Mouse (Mus musculus): ENCODE results near the gene Rnd1. TPM values are rescaled to one million over a fixed set of nuclear protein-coding genes. Genes with fewer than 3 reads are reported as not detected.

The Rnd1 gene
- total RNA-seq, 2 experiments from 2014 or later, result 1.6 to 2.9 TPM

- ATAC-seq (ENCODE audit: poor library complexity, severe bottlenecking), result no peak
These were observed 32.9 kb downstream of the Rnd1 start for GRCm38 (mm10) chr15:98644406-98644805.

GRCm38 (mm10) chr15:98640157-98640556 is 37.1 kb downstream of the Rnd1 start:
- ATAC-seq (ENCODE audit: poor library complexity, severe bottlenecking), result no peak

- no peak for ATAC-seq (ENCODE audit: poor library complexity, severe bottlenecking)
These were observed 40.1 kb downstream of the Rnd1 start for GRCm38 (mm10) chr15:98637155-98637554.

- no peak for ATAC-seq (ENCODE audit: poor library complexity, severe bottlenecking)
These were observed 40.7 kb downstream of the Rnd1 start for GRCm38 (mm10) chr15:98636517-98636916.

GRCm38 (mm10) chr15:98635291-98635841 is 41.9 kb downstream of the Rnd1 start:
- no peak for ATAC-seq (ENCODE audit: poor library complexity, severe bottlenecking)

GRCm38 (mm10) chr15:98634541-98635081 is 42.6 kb downstream of the Rnd1 start:
- ATAC-seq (ENCODE audit: poor library complexity, severe bottlenecking), result peak; percentile 58

- ATAC-seq (ENCODE audit: poor library complexity, severe bottlenecking), result 0 out of 2 replicates have a peak, but pooled peaks have one; percentile 25
These were observed 43.3 kb downstream of the Rnd1 start for GRCm38 (mm10) chr15:98633822-98634470.

GRCm38 (mm10) chr15:98632921-98633320 is 44.3 kb downstream of the Rnd1 start:
- ATAC-seq (ENCODE audit: poor library complexity, severe bottlenecking), result no peak

GRCm38 (mm10) chr15:98632107-98632744 is 45.0 kb downstream of the Rnd1 start:
- ATAC-seq (ENCODE audit: poor library complexity, severe bottlenecking), result no peak

GRCm38 (mm10) chr15:98631493-98631892 is 45.8 kb downstream of the Rnd1 start:
- peak; percentile 57 for ATAC-seq (ENCODE audit: poor library complexity, severe bottlenecking)

- no peak for ATAC-seq (ENCODE audit: poor library complexity, severe bottlenecking)
These were observed 46.7 kb downstream of the Rnd1 start, which contains the start of gene Cacnb3 for GRCm38 (mm10) chr15:98630540-98630939. Gene Cacnb3 (plus strand): TSS chr15:98630840.

GRCm38 (mm10) chr15:98629464-98629863 is 47.8 kb downstream of the Rnd1 start:
- ATAC-seq (ENCODE audit: poor library complexity, severe bottlenecking), result no peak

- ATAC-seq (ENCODE audit: poor library complexity, severe bottlenecking), result no peak
These were observed 48.5 kb downstream of the Rnd1 start for GRCm38 (mm10) chr15:98628589-98629254.

GRCm38 (mm10) chr15:98626487-98627212 is 50.6 kb downstream of the Rnd1 start:
- no peak for ATAC-seq (ENCODE audit: poor library complexity, severe bottlenecking)

- ATAC-seq (ENCODE audit: poor library complexity, severe bottlenecking), result no peak
These were observed 51.2 kb downstream of the Rnd1 start for GRCm38 (mm10) chr15:98626078-98626477.

- ATAC-seq (ENCODE audit: poor library complexity, severe bottlenecking), result no peak
These were observed 53.9 kb downstream of the Rnd1 start for GRCm38 (mm10) chr15:98623361-98623821.

- no peak for ATAC-seq (ENCODE audit: poor library complexity, severe bottlenecking)
These were observed 54.5 kb downstream of the Rnd1 start for GRCm38 (mm10) chr15:98622721-98623120.

- no peak for ATAC-seq (ENCODE audit: poor library complexity, severe bottlenecking)
These were observed 55.1 kb downstream of the Rnd1 start for GRCm38 (mm10) chr15:98622199-98622598.

- ATAC-seq (ENCODE audit: poor library complexity, severe bottlenecking), result peak; percentile 62
These were observed 60.1 kb downstream of the Rnd1 start for GRCm38 (mm10) chr15:98617176-98617537.

- ATAC-seq (ENCODE audit: poor library complexity, severe bottlenecking), result no peak
These were observed 60.7 kb downstream of the Rnd1 start for GRCm38 (mm10) chr15:98616362-98617175.
